Mouse (Mus musculus): ENCODE measurements around the gene Lrig3. TPM values are rescaled to one million over a fixed set of nuclear protein-coding genes. Genes with fewer than 3 reads are reported as not detected.

Lrig3 gene
- polyA plus RNA-seq, 1 experiment = 8.0 TPM

- Histone ChIP-seq H3K36me3 (ENCODE audit: control insufficient read depth, insufficient read depth) (no peaks in the 10 kb centered on the region), H3K79me2 (ENCODE audit: control insufficient read depth, insufficient read depth) (peaks cover 67% of the 10 kb centered on the region), H3K27me3 (ENCODE audit: control insufficient read depth, insufficient read depth, insufficient read length) (no peaks in the 10 kb centered on the region), H3ac (ENCODE audit: control insufficient read depth, insufficient read length, low read depth) (peak overlapping the region; percentile 14), H3K4me3 (ENCODE audit: insufficient read depth, poor library complexity, severe bottlenecking) (peak overlapping the region; percentile 74), H3K79me3 (ENCODE audit: low read depth) (peaks cover 43% of the 10 kb centered on the region)
- no peak for TF ChIP-seq CEBPB (IDR thresholded peaks at IDR 0.05; ENCODE audit: low read depth)
- TF ChIP-seq MYOD1 (IDR thresholded peaks at IDR 0.05; ENCODE audit: control insufficient read depth, insufficient read length, low read depth) = no peak
- TF ChIP-seq FOSL1 (IDR thresholded peaks at IDR 0.05; ENCODE audit: insufficient read depth, low read length, poor library complexity, severe bottlenecking) = no peak
- TF ChIP-seq CTCF (IDR thresholded peaks at IDR 0.05; ENCODE audit: control insufficient read depth, insufficient read depth, insufficient read length) = no peak
- TF ChIP-seq USF1 (IDR thresholded peaks at IDR 0.05; ENCODE audit: low read depth) = no peak
- no peak for TF ChIP-seq MYOG (IDR thresholded peaks at IDR 0.05; ENCODE audit: control insufficient read depth, extremely low read depth, insufficient read length)
These were observed 1.6 kb downstream of the Lrig3 start for GRCm38 (mm10) chr10:125967436-125968160.

GRCm38 (mm10) chr10:125968191-125969132, 2.5 kb downstream of the Lrig3 start:
- Histone ChIP-seq H3K79me2 (ENCODE audit: control insufficient read depth, insufficient read depth) (peaks cover 67% of the 10 kb centered on the region), H3ac (ENCODE audit: control insufficient read depth, insufficient read length, low read depth) (peak overlapping the region; percentile 14), H3K36me3 (ENCODE audit: control insufficient read depth, insufficient read depth) (no peaks in the 10 kb centered on the region), H3K27me3 (ENCODE audit: control insufficient read depth, insufficient read depth, insufficient read length) (no peaks in the 10 kb centered on the region), H3K4me3 (ENCODE audit: insufficient read depth, poor library complexity, severe bottlenecking) (peak overlapping the region; percentile 74), H3K79me3 (ENCODE audit: low read depth) (peaks cover 43% of the 10 kb centered on the region)
- TF ChIP-seq USF1 (IDR thresholded peaks at IDR 0.05; ENCODE audit: low read depth) (no peak), CTCF (IDR thresholded peaks at IDR 0.05; ENCODE audit: control insufficient read depth, insufficient read depth, insufficient read length) (no peak), MYOD1 (IDR thresholded peaks at IDR 0.05; ENCODE audit: control insufficient read depth, insufficient read length, low read depth) (no peak), FOSL1 (IDR thresholded peaks at IDR 0.05; ENCODE audit: insufficient read depth, low read length, poor library complexity, severe bottlenecking) (no peak), MYOG (IDR thresholded peaks at IDR 0.05; ENCODE audit: control insufficient read depth, extremely low read depth, insufficient read length) (no peak), CEBPB (IDR thresholded peaks at IDR 0.05; ENCODE audit: low read depth) (no peak), MAX (IDR thresholded peaks at IDR 0.05) (no peak)

GRCm38 (mm10) chr10:125969133-125969490, 3.1 kb downstream of the Lrig3 start:
- Histone ChIP-seq H3K27me3 (ENCODE audit: control insufficient read depth, insufficient read depth, insufficient read length) (no peaks in the 10 kb centered on the region), H3ac (ENCODE audit: control insufficient read depth, insufficient read length, low read depth) (peak overlapping the region; percentile 6), H3K79me3 (ENCODE audit: low read depth) (peaks cover 43% of the 10 kb centered on the region), H3K36me3 (ENCODE audit: control insufficient read depth, insufficient read depth) (no peaks in the 10 kb centered on the region), H3K79me2 (ENCODE audit: control insufficient read depth, insufficient read depth) (peaks cover 67% of the 10 kb centered on the region), H3K4me3 (ENCODE audit: insufficient read depth, poor library complexity, severe bottlenecking) (peak overlapping the region; percentile 74)
- no peak for TF ChIP-seq CEBPB (IDR thresholded peaks at IDR 0.05; ENCODE audit: low read depth)
- TF ChIP-seq MYOD1 (IDR thresholded peaks at IDR 0.05; ENCODE audit: control insufficient read depth, insufficient read length, low read depth) = no peak
- TF ChIP-seq MYOG (IDR thresholded peaks at IDR 0.05; ENCODE audit: control insufficient read depth, extremely low read depth, insufficient read length) = no peak
- no peak for TF ChIP-seq FOSL1 (IDR thresholded peaks at IDR 0.05; ENCODE audit: insufficient read depth, low read length, poor library complexity, severe bottlenecking)
- no peak for TF ChIP-seq MAX (IDR thresholded peaks at IDR 0.05)
- no peak for TF ChIP-seq USF1 (IDR thresholded peaks at IDR 0.05; ENCODE audit: low read depth)
- no peak for TF ChIP-seq CTCF (IDR thresholded peaks at IDR 0.05; ENCODE audit: control insufficient read depth, insufficient read depth, insufficient read length)

- H3K36me3 ChIP-seq (ENCODE audit: control insufficient read depth, insufficient read depth) = no peaks in the 10 kb centered on the region
- H3ac ChIP-seq (ENCODE audit: control insufficient read depth, insufficient read length, low read depth) = no peak overlapping the region
- H3K79me3 ChIP-seq (ENCODE audit: low read depth) = peaks cover 44% of the 10 kb centered on the region
- H3K27me3 ChIP-seq (ENCODE audit: control insufficient read depth, insufficient read depth, insufficient read length) = no peaks in the 10 kb centered on the region
- H3K79me2 ChIP-seq (ENCODE audit: control insufficient read depth, insufficient read depth) = peaks cover 67% of the 10 kb centered on the region
- TF ChIP-seq MYOG (IDR thresholded peaks at IDR 0.05; ENCODE audit: control insufficient read depth, extremely low read depth, insufficient read length) (no peak), CTCF (IDR thresholded peaks at IDR 0.05; ENCODE audit: control insufficient read depth, insufficient read depth, insufficient read length) (no peak), CEBPB (IDR thresholded peaks at IDR 0.05; ENCODE audit: low read depth) (no peak), MAX (IDR thresholded peaks at IDR 0.05) (no peak), MYOD1 (IDR thresholded peaks at IDR 0.05; ENCODE audit: control insufficient read depth, insufficient read length, low read depth) (no peak), FOSL1 (IDR thresholded peaks at IDR 0.05; ENCODE audit: insufficient read depth, low read length, poor library complexity, severe bottlenecking) (no peak), USF1 (IDR thresholded peaks at IDR 0.05; ENCODE audit: low read depth) (no peak)
- no peak overlapping the region for H3K4me3 ChIP-seq (ENCODE audit: insufficient read depth, poor library complexity, severe bottlenecking)
These were observed 4.1 kb downstream of the Lrig3 start for GRCm38 (mm10) chr10:125970031-125970430.

GRCm38 (mm10) chr10:125970500-125970899, 4.5 kb downstream of the Lrig3 start:
- Histone ChIP-seq H3K36me3 (ENCODE audit: control insufficient read depth, insufficient read depth) (peaks cover 2% of the 10 kb centered on the region), H3K79me3 (ENCODE audit: low read depth) (peaks cover 45% of the 10 kb centered on the region), H3K79me2 (ENCODE audit: control insufficient read depth, insufficient read depth) (peaks cover 69% of the 10 kb centered on the region), H3ac (ENCODE audit: control insufficient read depth, insufficient read length, low read depth) (no peak overlapping the region), H3K4me3 (ENCODE audit: insufficient read depth, poor library complexity, severe bottlenecking) (no peak overlapping the region), H3K27me3 (ENCODE audit: control insufficient read depth, insufficient read depth, insufficient read length) (no peaks in the 10 kb centered on the region)
- TF ChIP-seq CTCF (IDR thresholded peaks at IDR 0.05; ENCODE audit: control insufficient read depth, insufficient read depth, insufficient read length) (no peak), FOSL1 (IDR thresholded peaks at IDR 0.05; ENCODE audit: insufficient read depth, low read length, poor library complexity, severe bottlenecking) (no peak), CEBPB (IDR thresholded peaks at IDR 0.05; ENCODE audit: low read depth) (no peak), MYOD1 (IDR thresholded peaks at IDR 0.05; ENCODE audit: control insufficient read depth, insufficient read length, low read depth) (no peak), MAX (IDR thresholded peaks at IDR 0.05) (no peak), USF1 (IDR thresholded peaks at IDR 0.05; ENCODE audit: low read depth) (no peak), MYOG (IDR thresholded peaks at IDR 0.05; ENCODE audit: control insufficient read depth, extremely low read depth, insufficient read length) (no peak)
